Mouse (Mus musculus) cortical plate, adult 2 months (tissue): ENCODE measurements around the gene Gm37240.

ENCODE experiments used
- CTCF ChIP-seq: fragments of 200-500 bp; IDR thresholded peaks from 2 replicates; pipeline ENCODE4 v1.5.1; 2011; ENCODE audit warnings: mild to moderate bottlenecking, control low read depth, low read length; ENCODE audit not compliant: insufficient read depth; ENCODE audit errors: extremely low read depth
- POLR2A ChIP-seq: fragments of 200-500 bp; IDR thresholded peaks from 2 replicates; pipeline ENCODE4 v1.6.1; 2011; ENCODE audit warnings: mild to moderate bottlenecking, low read length, control low read depth; ENCODE audit not compliant: insufficient read depth; ENCODE audit errors: extremely low read depth

DNA sequence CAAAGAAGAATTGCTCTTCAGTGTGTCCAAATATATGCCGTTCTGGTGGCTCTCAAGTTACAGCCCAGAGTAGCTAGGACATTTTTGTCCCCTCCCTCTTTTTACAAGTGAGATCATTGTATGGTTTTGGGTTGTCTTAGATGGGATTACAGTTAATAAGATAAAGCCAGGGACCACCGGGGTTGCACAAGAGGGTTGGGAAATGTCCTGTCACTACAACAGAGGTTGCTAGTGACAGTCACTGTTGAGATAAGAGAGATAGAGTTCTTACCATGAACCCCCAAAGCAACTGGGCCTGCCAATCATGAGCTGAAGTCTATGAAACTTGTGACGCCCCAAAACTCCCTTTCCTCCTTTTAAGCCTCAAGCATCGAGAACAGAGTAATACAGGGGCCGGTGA, 769.6 kb downstream of the Gm37240 start:
- TF ChIP-seq CTCF (no peak), POLR2A (no peak)
